12 mouse cellular contexts compared by ENCODE assay signal in the genomic region with DNA sequence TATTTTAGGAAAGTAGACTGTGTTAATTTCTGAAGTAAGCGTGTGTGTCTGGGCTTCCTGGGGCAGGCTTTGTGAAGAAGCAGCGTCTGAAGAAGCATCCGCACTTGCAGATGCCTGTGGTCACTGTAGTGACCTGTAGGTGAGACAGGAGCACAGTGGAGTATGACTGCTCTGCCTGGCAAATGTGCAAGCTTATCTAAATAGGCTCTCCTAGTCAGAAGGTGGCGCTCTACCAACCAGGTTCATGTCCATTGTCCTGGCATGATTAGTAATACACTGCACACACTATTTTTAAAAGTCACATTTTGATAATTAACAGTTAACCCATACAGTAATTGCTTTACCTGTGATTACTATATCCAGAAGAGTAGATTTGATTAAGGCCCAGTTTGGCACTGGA.
A peak's percentile ranks its signal among the peaks of the same experiment; 100 is the strongest.
DNase-seq lines count a peak whose midpoint lies in the region; ATAC-seq and TF ChIP-seq lines count a peak whose summit lies in the region.
"Had no signal": no experiment of that assay in that cellular context is flagged by ENCODE, and none has a peak within 500 bp of the region (broad histone marks: within the 10 kb centered on the region; RNA-seq: fewer than 3 reads in every experiment).

No protein-coding gene starts in this region.

- H3K27ac ChIP-seq in forebrain, postnatal 0 days (ENCODE audit: low read depth, low read length): no peak overlapping the region
- H3K27ac ChIP-seq in forebrain, embryonic 12.5 days: no peak overlapping the region
- no peak overlapping the region for H3K27ac ChIP-seq in liver, embryonic 12.5 days
- H3K27ac ChIP-seq: lung, embryonic 15.5 days had no signal

- no peak overlapping the region for H3K9ac ChIP-seq in forebrain, postnatal 0 days
- H3K9ac ChIP-seq in forebrain, embryonic 12.5 days: no peak overlapping the region
- no peak overlapping the region for H3K9ac ChIP-seq in liver, embryonic 12.5 days
- H3K9ac ChIP-seq: lung, embryonic 15.5 days had no signal

- H3K4me1 ChIP-seq in forebrain, postnatal 0 days (ENCODE audit: insufficient read depth): no peaks in the 10 kb centered on the region
- 0 out of 2 replicates have a peak, but pooled peaks cover 9% of the 10 kb centered on the region for H3K4me1 ChIP-seq in forebrain, embryonic 12.5 days
- H3K4me1 ChIP-seq in liver, embryonic 12.5 days: no peaks in the 10 kb centered on the region
- H3K4me1 ChIP-seq: lung, embryonic 15.5 days had no signal

- 73% methylated on average over 4 of the region's 4 CpGs for WGBS in forebrain, postnatal 0 days
- 72% methylated on average over 4 of the region's 4 CpGs for WGBS in forebrain, embryonic 12.5 days
- 79% methylated on average over 4 of the region's 4 CpGs for WGBS in liver, embryonic 12.5 days (ENCODE audit: insufficient replicate concordance)

- no peaks in the 10 kb centered on the region for H3K27me3 ChIP-seq in forebrain, postnatal 0 days (ENCODE audit: insufficient read depth, low read length)
- H3K27me3 ChIP-seq in forebrain, embryonic 12.5 days: no peaks in the 10 kb centered on the region
- H3K27me3 ChIP-seq in liver, embryonic 12.5 days (replicated peaks): no peaks in the 10 kb centered on the region
- H3K27me3 ChIP-seq: lung, embryonic 15.5 days had no signal

- DNase-seq in forebrain, postnatal 0 days: no peak
- DNase-seq in liver: peak; percentile 18
- DNase-seq in R1 (ENCODE audit: low read depth, low spot score): peak; percentile 67
- DNase-seq in lung, postnatal 36 days: peak; percentile 69
- no peak for DNase-seq in left cerebral cortex, adult 8-10 months (ENCODE audit: low spot score in 2 of 2)
- no peak for DNase-seq in cerebellum, postnatal 25 days
- DNase-seq: adrenal gland, postnatal 25 days; cerebellum, adult 9-11 months; thymus, postnatal 25 days had no signal

- peaks cover 11% of the 10 kb centered on the region; the same call in 1 of the 2 replicates for H3K36me3 ChIP-seq in forebrain, postnatal 0 days (ENCODE audit: insufficient read depth)
- H3K36me3 ChIP-seq in forebrain, embryonic 12.5 days (replicated peaks): peaks cover 20% of the 10 kb centered on the region
- H3K36me3 ChIP-seq in liver, embryonic 12.5 days: peaks cover 59% of the 10 kb centered on the region

- no peak overlapping the region for H3K4me3 ChIP-seq in forebrain, postnatal 0 days (ENCODE audit: low read depth, low read length)
- H3K4me3 ChIP-seq in forebrain, embryonic 12.5 days (replicated peaks): no peak overlapping the region
- H3K4me3 ChIP-seq in liver, embryonic 12.5 days: no peak overlapping the region
- H3K4me3 ChIP-seq: lung, embryonic 15.5 days had no signal

- H3K9me3 ChIP-seq in forebrain, postnatal 0 days (ENCODE audit: low read length): no peaks in the 10 kb centered on the region
- no peaks in the 10 kb centered on the region for H3K9me3 ChIP-seq in forebrain, embryonic 12.5 days
- no peaks in the 10 kb centered on the region for H3K9me3 ChIP-seq in liver, embryonic 12.5 days (replicated peaks)
- H3K9me3 ChIP-seq: lung, embryonic 15.5 days had no signal

- TF ChIP-seq CTCF in forebrain, postnatal 0 days (IDR thresholded peaks at IDR 0.05; ENCODE audit: low read depth): peak; percentile 25; the same call in 1 of the 2 replicates

- no peak for ATAC-seq in forebrain, postnatal 0 days
- ATAC-seq in forebrain, embryonic 12.5 days (ENCODE audit: low FRiP score): no peak
- no peak for ATAC-seq in liver, embryonic 12.5 days

- H3K4me2 ChIP-seq in forebrain, postnatal 0 days (ENCODE audit: low read depth): no peak overlapping the region
- no peak overlapping the region for H3K4me2 ChIP-seq in forebrain, embryonic 12.5 days
- no peak overlapping the region for H3K4me2 ChIP-seq in liver, embryonic 12.5 days
- H3K4me2 ChIP-seq: lung, embryonic 15.5 days had no signal

Comparison
In these comparisons a context has a peak if more than half of its experiments do, and no peak if none do; other contexts are left out.
1. DNase-seq: peak in liver (single experiment), R1 (single experiment) and lung, postnatal 36 days (single experiment); none in forebrain, postnatal 0 days (single experiment), left cerebral cortex, adult 8-10 months (0 of 2) and cerebellum, postnatal 25 days (0 of 2).